In genomic region chr16:7895786-7896185, GRCm38 (mm10) we compare ENCODE assay signal across 14 mouse cellular contexts.
DNase-seq lines count a peak whose midpoint lies in the region; ATAC-seq and TF ChIP-seq lines count a peak whose summit lies in the region.
"Had no signal": no experiment of that assay in that cellular context is flagged by ENCODE, and none has a peak within 500 bp of the region (broad histone marks: within the 10 kb centered on the region; RNA-seq: fewer than 3 reads in every experiment).

No protein-coding gene starts in this region.

- H3K36me3 ChIP-seq in liver, adult 2 months (ENCODE audit: control insufficient read depth, insufficient read depth, low read length), result no peaks in the 10 kb centered on the region
- no peaks in the 10 kb centered on the region for H3K36me3 ChIP-seq in forebrain, postnatal 0 days (ENCODE audit: insufficient read depth)
- H3K36me3 ChIP-seq: embryonic facial prominence, embryonic 10.5 days; embryonic facial prominence, embryonic 12.5 days; forebrain, embryonic 15.5 days had no signal

- H3K4me3 ChIP-seq in liver, adult 2 months (ENCODE audit: insufficient read depth, low read depth, low read length), result no peak overlapping the region
- no peak overlapping the region for H3K4me3 ChIP-seq in forebrain, postnatal 0 days (ENCODE audit: low read depth, low read length)
- H3K4me3 ChIP-seq: embryonic facial prominence, embryonic 10.5 days; embryonic facial prominence, embryonic 12.5 days; forebrain, embryonic 13.5 days; forebrain, embryonic 15.5 days had no signal

- no peaks in the 10 kb centered on the region for H3K4me1 ChIP-seq in liver, adult 2 months (ENCODE audit: control insufficient read depth, insufficient read depth, low read length)
- H3K4me1 ChIP-seq in forebrain, postnatal 0 days (ENCODE audit: insufficient read depth), result no peaks in the 10 kb centered on the region
- H3K4me1 ChIP-seq: embryonic facial prominence, embryonic 10.5 days; embryonic facial prominence, embryonic 12.5 days; forebrain, embryonic 13.5 days; forebrain, embryonic 15.5 days had no signal

- H3K27ac ChIP-seq in liver, adult 2 months (replicated peaks; ENCODE audit: insufficient read depth, low read depth, low read length), result no peak overlapping the region
- H3K27ac ChIP-seq in forebrain, postnatal 0 days (ENCODE audit: low read depth, low read length), result no peak overlapping the region
- H3K27ac ChIP-seq: embryonic facial prominence, embryonic 10.5 days; embryonic facial prominence, embryonic 12.5 days; forebrain, embryonic 13.5 days; forebrain, embryonic 15.5 days had no signal

- no peak overlapping the region for H3K4me2 ChIP-seq in forebrain, postnatal 0 days (ENCODE audit: low read depth)
- H3K4me2 ChIP-seq: embryonic facial prominence, embryonic 12.5 days; forebrain, embryonic 13.5 days; forebrain, embryonic 15.5 days had no signal

- WGBS in liver, adult 2 months, result 68% methylated on average over 2 of the region's 2 CpGs
- WGBS in forebrain, postnatal 0 days, result 76% methylated on average over 2 of the region's 2 CpGs

- H3K27me3 ChIP-seq in liver, adult 2 months (ENCODE audit: control insufficient read depth, insufficient read depth, low read length), result no peaks in the 10 kb centered on the region
- no peaks in the 10 kb centered on the region for H3K27me3 ChIP-seq in forebrain, postnatal 0 days (ENCODE audit: insufficient read depth, low read length)
- H3K27me3 ChIP-seq: embryonic facial prominence, embryonic 12.5 days; forebrain, embryonic 13.5 days; forebrain, embryonic 15.5 days had no signal

- H3K79me2 ChIP-seq in liver, adult 2 months (ENCODE audit: control insufficient read depth, insufficient read depth, low read length), result no peaks in the 10 kb centered on the region

- no peaks in the 10 kb centered on the region for H3K9me3 ChIP-seq in forebrain, postnatal 0 days (ENCODE audit: low read length)
- H3K9me3 ChIP-seq: embryonic facial prominence, embryonic 10.5 days; embryonic facial prominence, embryonic 12.5 days; forebrain, embryonic 13.5 days; forebrain, embryonic 15.5 days had no signal

- DNase-seq in cerebellum, postnatal 10 days, result peak; percentile 58 to 62
- DNase-seq in cerebellum, adult 11 months, result no peak
- peak; percentile 6 for DNase-seq in liver, adult 2 months (ENCODE audit: extremely low read depth, low read depth, low spot score)
- no peak for DNase-seq in liver
- peak; percentile 8 for DNase-seq in brain, adult 2 months (ENCODE audit: low read depth, low spot score)
- DNase-seq in forebrain, postnatal 0 days, result no peak
- DNase-seq: adrenal gland, adult 2 months; adrenal gland, postnatal 10 days; adrenal gland, postnatal 25 days; cerebellum, adult 9-11 months had no signal

- no peak overlapping the region for H3K9ac ChIP-seq in liver, adult 2 months (ENCODE audit: low read depth, low read length)
- H3K9ac ChIP-seq in forebrain, postnatal 0 days, result no peak overlapping the region
- H3K9ac ChIP-seq: embryonic facial prominence, embryonic 12.5 days; forebrain, embryonic 13.5 days; forebrain, embryonic 15.5 days had no signal

- TF ChIP-seq CTCF in liver, adult 2 months (IDR thresholded peaks at IDR 0.05; ENCODE audit: low read depth, low read length), result no peak
- no peak for TF ChIP-seq CTCF in forebrain, postnatal 0 days (IDR thresholded peaks at IDR 0.05; ENCODE audit: low read depth)

- no peak for TF ChIP-seq POLR2A in liver, adult 2 months (IDR thresholded peaks at IDR 0.05; ENCODE audit: extremely low read depth, insufficient read depth, low read length)

- ATAC-seq in forebrain, postnatal 0 days, result no peak
- ATAC-seq: forebrain, embryonic 13.5 days; forebrain, embryonic 15.5 days had no signal

Comparison
In these comparisons a context has a peak if more than half of its experiments do, and no peak if none do; other contexts are left out.
1. DNase-seq: peak in cerebellum, postnatal 10 days (2 of 2), liver, adult 2 months (single experiment) and brain, adult 2 months (single experiment); none in cerebellum, adult 11 months (single experiment), liver (single experiment) and forebrain, postnatal 0 days (single experiment).